Mouse (Mus musculus): ENCODE measurements around the gene Mvb12a. TPM values are rescaled to one million over a fixed set of nuclear protein-coding genes. Genes with fewer than 3 reads are reported as not detected.

Gene Mvb12a
- 38.3 and 39.4 TPM in 2 replicates for polyA plus RNA-seq (2011; ENCODE audit: insufficient read length, low read depth, missing spikeins)

DNA sequence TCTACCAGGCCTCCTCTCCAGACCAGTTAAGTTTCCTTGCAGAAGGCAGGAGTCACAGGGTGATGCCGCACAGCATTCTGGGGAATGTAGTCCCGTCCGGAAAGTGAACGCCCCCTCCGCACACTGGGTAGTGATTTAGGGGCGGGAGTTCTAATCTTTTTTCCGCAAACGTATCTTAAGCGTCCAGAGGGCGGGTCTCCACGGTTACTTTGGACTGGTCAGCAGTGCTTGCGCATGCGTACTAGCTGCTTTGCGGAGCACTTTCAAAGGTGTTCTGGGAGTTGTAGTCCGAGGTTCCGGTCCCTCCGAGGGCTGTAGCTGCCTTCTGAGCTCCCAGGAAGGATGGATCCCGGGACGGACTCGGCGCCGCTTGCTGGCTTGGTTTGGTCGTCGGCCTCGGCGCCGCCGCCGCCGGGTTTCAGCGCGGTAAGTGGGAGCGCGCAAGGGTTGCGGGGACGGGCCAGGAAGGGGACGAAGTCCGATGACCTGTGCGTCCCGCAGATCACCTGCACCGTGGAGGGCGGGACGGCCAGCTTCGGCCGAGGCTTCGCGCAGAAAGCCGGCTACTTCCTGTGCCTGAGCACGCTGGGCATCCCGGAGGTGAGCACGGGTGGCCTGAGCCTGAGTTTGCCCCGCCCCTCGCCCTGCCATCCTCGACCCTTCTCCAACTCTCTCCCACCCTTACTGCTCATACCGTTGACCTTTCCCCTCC, at the start of gene Mvb12a:
Gene Mvb12a, plus strand, starts transcription at position 291 of the 712 bp plus-strand sequence.
- TF ChIP-seq CTCF (IDR thresholded peaks at IDR 0.05; ENCODE audit: borderline replicate concordance, insufficient read depth, low read length) (no peak), POLR2A (IDR thresholded peaks at IDR 0.05; ENCODE audit: low read depth, low read length) (peak; percentile 47)
- Histone ChIP-seq H3K4me1 (ENCODE audit: control insufficient read depth, insufficient read depth, low read length) (peaks cover 10% of the 10 kb centered on the region), H3K27ac (ENCODE audit: insufficient read depth, low read length) (no peak within 1 kb of the TSS), H3K4me3 (ENCODE audit: insufficient read depth, low read length) (peak within 1 kb of the TSS; percentile 74)

DNA sequence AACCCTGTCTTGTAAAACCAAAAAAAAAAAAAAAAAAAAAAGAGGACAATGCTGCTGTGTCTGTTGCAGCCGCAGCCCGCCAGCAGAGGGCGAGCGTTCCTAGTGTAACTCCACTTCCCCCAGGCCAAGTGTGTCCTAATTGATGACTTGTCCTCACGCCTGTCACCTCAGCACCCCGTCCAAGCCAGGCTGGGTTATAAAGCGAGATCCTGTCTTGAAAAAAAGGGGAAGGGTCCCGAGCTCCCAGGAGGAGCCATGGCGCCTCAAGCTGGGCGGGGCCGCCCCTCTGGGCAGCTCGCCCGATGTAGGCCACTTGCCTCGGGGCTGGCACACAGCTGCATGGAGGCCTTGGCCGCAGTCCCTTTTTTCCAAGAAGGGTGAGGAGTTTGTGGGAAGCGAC, 47.7 kb upstream of the Mvb12a start:
- Histone ChIP-seq H3K4me1 (ENCODE audit: control insufficient read depth, insufficient read depth, low read length) (peaks cover 12% of the 10 kb centered on the region), H3K27ac (ENCODE audit: insufficient read depth, low read length) (no peak overlapping the region; the same call in 1 of the 2 replicates), H3K4me3 (ENCODE audit: insufficient read depth, low read length) (no peak overlapping the region)
- TF ChIP-seq CTCF (IDR thresholded peaks at IDR 0.05; ENCODE audit: borderline replicate concordance, insufficient read depth, low read length): peak; percentile 72; the same call in 1 of the 2 replicates
- TF ChIP-seq POLR2A (IDR thresholded peaks at IDR 0.05; ENCODE audit: low read depth, low read length): no peak

DNA sequence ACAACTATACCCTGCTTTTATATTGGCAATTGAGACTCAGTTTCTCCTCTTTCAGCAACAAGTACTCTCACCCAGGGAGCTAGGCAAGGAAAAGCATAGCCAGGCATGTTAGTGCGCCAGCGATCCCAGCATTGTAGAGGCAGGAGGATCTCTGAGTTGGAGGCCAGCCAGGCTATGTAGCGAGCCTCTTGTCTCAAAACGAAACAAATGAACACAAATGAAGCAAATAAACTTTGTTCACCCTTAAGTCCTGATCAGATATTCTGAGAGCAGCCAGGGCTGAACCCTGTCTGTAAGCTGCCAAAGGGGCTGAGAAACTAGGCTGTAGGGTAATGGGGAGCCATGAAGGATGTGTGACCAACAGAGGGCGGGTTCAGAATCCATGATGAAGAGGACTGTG, 46.9 kb upstream of the Mvb12a start:
- TF ChIP-seq POLR2A (IDR thresholded peaks at IDR 0.05; ENCODE audit: low read depth, low read length) (no peak), CTCF (IDR thresholded peaks at IDR 0.05; ENCODE audit: borderline replicate concordance, insufficient read depth, low read length) (no peak)
- H3K4me3 ChIP-seq (ENCODE audit: insufficient read depth, low read length): no peak overlapping the region
- peak overlapping the region; percentile 55 for H3K27ac ChIP-seq (ENCODE audit: insufficient read depth, low read length)
- H3K4me1 ChIP-seq (ENCODE audit: control insufficient read depth, insufficient read depth, low read length): peaks cover 12% of the 10 kb centered on the region

DNA sequence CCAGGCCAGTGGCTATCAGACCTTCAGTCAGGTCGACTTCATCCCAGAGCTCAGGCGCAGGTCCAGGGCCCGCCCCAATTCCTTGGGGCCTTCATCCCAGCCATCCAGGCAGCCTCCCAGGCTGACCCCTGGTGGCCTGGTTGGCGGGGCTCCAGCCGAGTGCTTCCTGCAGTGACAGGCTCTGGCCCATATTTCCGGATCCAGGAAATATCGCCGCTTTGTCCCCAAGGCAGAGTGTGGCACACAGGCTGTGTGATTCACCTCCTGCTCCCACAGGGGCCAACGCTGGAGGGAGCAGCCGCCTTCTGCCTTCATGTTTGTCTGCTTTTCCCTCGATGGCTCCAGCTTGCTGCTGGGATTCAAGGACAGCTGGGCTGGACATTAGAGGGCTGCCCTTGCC, 46.2 kb upstream of the Mvb12a start:
- Histone ChIP-seq H3K4me1 (ENCODE audit: control insufficient read depth, insufficient read depth, low read length) (peaks cover 12% of the 10 kb centered on the region), H3K27ac (ENCODE audit: insufficient read depth, low read length) (peak overlapping the region; percentile 55), H3K4me3 (ENCODE audit: insufficient read depth, low read length) (no peak overlapping the region)
- TF ChIP-seq CTCF (IDR thresholded peaks at IDR 0.05; ENCODE audit: borderline replicate concordance, insufficient read depth, low read length) (no peak), POLR2A (IDR thresholded peaks at IDR 0.05; ENCODE audit: low read depth, low read length) (no peak)

DNA sequence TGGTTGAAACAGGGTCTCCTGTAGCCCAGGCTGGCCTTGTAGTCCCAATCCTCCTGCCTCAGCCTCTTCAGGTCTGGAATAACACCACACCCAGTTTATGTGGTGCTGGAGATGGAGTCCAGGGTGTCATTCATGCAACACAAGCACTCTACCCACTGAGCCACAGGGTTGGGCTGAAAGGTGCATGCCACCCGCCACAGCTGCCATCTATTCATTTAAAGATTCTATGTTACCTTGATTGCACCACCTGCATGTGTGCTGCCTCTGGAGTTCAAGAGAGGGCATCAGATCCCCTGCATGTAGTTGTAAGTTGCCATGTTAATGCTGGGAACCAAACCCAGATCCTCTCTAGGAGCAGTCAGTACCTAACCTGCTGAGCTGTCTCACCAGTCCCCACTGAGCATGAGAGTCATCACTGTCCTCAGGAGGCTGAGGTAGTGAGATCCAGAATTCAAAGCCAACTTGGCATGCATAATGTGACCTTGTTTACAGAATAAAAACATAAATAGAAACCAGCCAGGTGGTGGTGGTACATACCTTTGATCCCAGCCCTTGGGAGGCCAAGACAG, 45.6 kb upstream of the Mvb12a start:
- no peak overlapping the region for H3K4me3 ChIP-seq (ENCODE audit: insufficient read depth, low read length)

DNA sequence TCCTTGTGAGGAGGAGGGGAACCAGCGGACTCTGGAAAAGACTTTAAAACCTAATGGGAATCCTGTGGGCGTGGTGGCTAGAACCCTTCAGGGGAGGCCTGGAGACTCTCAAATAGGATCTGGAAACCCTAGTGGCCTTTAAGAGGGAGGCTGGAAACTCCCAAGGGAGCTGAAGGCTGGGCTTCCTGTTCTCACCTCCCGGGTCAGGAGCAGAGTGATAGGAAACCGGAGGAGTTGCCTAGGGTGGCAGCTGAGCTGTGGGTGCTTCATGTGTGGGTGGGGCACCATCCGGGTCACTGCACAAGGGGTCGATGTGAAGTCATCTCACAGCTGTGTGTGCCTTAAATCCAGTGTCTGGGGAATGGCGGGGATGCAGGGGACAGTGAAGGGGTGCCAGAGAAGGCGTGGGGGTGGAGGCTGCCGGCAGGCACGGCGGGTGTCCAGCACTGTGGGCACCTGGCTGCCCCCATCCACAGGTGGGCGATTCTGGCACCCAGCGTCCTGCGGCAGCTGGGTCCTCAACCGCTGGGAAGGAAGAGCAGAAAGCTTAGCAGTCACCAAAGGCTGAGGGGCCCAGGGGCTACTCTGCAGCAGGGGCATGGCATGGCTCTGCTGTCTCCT, 44.7 kb upstream of the Mvb12a start:
- H3K4me1 ChIP-seq (ENCODE audit: control insufficient read depth, insufficient read depth, low read length): peaks cover 12% of the 10 kb centered on the region
- H3K27ac ChIP-seq (ENCODE audit: insufficient read depth, low read length): no peak overlapping the region
- no peak overlapping the region for H3K4me3 ChIP-seq (ENCODE audit: insufficient read depth, low read length)
- TF ChIP-seq POLR2A (IDR thresholded peaks at IDR 0.05; ENCODE audit: low read depth, low read length) (0 out of 2 replicates have a peak, but pooled peaks have one; percentile 13), CTCF (IDR thresholded peaks at IDR 0.05; ENCODE audit: borderline replicate concordance, insufficient read depth, low read length) (no peak)

More for the DNA sequence above, 45.6 kb upstream of the Mvb12a start:
- no peak for TF ChIP-seq CTCF (IDR thresholded peaks at IDR 0.05; ENCODE audit: borderline replicate concordance, insufficient read depth, low read length)
- TF ChIP-seq POLR2A (IDR thresholded peaks at IDR 0.05; ENCODE audit: low read depth, low read length): no peak
- H3K27ac ChIP-seq (ENCODE audit: insufficient read depth, low read length): no peak overlapping the region
- peaks cover 12% of the 10 kb centered on the region for H3K4me1 ChIP-seq (ENCODE audit: control insufficient read depth, insufficient read depth, low read length)

DNA sequence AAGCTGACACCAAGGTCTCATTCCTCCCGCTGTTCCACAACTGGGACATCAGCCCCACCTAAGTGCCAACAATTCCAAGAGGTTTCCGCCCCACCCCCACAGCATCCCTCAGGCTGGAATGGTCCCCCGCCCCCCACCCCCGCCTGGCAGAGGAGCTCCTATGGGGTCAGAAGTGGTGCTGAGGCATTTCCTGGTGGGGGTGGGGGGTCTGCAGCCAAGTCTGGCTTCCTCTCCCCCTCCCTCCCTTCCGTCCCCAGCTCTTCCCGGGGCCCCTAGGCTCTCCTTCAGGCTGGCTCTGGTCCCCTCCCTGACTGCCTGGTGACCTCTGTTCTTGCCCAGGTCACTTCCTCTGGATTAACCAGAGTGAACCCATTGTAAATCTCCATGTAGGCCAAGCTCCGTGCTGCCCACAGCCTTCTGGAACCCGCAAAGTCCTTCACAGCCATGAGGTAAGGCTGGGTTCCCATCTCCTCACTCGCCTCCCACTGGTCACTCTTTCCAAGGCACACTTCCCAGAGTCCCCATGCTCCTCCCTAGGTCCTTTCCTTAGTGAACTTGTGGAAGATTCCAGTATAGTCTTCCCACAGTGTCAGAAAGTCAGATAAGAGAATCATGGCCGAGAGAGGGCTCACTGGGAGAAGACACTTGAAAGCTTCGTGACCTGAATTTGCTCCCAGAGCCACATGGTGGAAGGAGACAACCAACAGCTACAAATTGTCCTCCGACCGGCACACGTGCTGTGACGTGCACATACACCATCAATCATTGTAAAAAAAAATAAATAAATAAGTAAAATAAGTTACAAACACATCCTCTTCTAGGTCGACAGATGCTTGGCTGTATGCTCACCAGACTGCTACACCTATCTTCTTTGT, 43.7 kb upstream of the Mvb12a start:
- TF ChIP-seq POLR2A (IDR thresholded peaks at IDR 0.05; ENCODE audit: low read depth, low read length) (no peak), CTCF (IDR thresholded peaks at IDR 0.05; ENCODE audit: borderline replicate concordance, insufficient read depth, low read length) (no peak)
- Histone ChIP-seq H3K4me1 (ENCODE audit: control insufficient read depth, insufficient read depth, low read length) (peaks cover 12% of the 10 kb centered on the region), H3K27ac (ENCODE audit: insufficient read depth, low read length) (no peak overlapping the region), H3K4me3 (ENCODE audit: insufficient read depth, low read length) (no peak overlapping the region)

DNA sequence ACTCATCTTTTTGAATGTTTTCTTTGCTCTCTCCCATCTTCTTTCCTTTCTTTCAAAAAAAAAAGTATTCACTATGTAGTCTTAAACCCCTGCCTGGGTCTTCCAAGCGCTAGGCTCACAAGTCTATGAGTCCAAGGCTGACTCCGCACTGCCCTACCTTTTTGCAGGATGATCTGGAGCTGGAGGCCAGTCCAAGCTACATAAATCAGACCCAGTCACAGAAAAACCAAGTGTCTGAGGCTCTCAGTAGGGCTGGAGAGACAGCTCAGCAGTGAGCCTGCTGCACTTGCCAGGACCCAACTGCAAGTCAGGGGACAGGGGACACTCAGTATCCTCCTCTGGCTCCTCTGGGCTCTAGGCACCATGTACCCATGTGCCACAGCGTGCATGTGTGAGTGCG, 38.4 kb upstream of the Mvb12a start:
- H3K4me1 ChIP-seq (ENCODE audit: control insufficient read depth, insufficient read depth, low read length): no peaks in the 10 kb centered on the region
- H3K27ac ChIP-seq (ENCODE audit: insufficient read depth, low read length): no peak overlapping the region
- no peak for TF ChIP-seq POLR2A (IDR thresholded peaks at IDR 0.05; ENCODE audit: low read depth, low read length)
- TF ChIP-seq CTCF (IDR thresholded peaks at IDR 0.05; ENCODE audit: borderline replicate concordance, insufficient read depth, low read length): no peak
- H3K4me3 ChIP-seq (ENCODE audit: insufficient read depth, low read length): no peak overlapping the region

DNA sequence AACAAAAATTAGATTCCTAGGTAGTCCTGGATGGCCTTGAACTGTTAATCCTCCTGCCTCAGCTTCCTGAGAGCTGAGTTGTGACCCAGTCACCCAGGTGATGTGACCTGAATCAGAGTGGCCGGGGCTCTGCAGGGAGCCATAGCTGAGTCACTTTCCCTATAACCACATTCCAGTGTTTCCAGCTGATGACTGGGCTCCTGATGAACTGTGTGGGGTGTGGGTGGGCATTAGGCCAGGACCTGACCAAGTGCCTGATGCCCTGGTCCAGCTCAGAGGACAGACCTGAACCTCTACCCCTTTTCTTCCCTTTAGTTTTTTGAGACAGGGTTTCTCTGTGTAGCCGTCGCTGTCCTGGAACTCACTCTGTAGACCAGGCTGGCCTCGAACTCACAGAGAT, 37.4 kb upstream of the Mvb12a start:
- Histone ChIP-seq H3K4me1 (ENCODE audit: control insufficient read depth, insufficient read depth, low read length) (peaks cover 4% of the 10 kb centered on the region), H3K4me3 (ENCODE audit: insufficient read depth, low read length) (no peak overlapping the region), H3K27ac (ENCODE audit: insufficient read depth, low read length) (no peak overlapping the region)
- TF ChIP-seq CTCF (IDR thresholded peaks at IDR 0.05; ENCODE audit: borderline replicate concordance, insufficient read depth, low read length) (no peak), POLR2A (IDR thresholded peaks at IDR 0.05; ENCODE audit: low read depth, low read length) (no peak)
